Mouse (Mus musculus) brain, embryonic 14.5 days (tissue): ENCODE results near the gene Hrct1. TPM values are rescaled to one million over a fixed set of nuclear protein-coding genes. Genes with fewer than 3 reads are reported as not detected.

ENCODE experiments used
- DNase-seq: peaks from one replicate; pipeline ENCODE4 v3.0.0-alpha.2; 2011; ENCODE audit warnings: low read depth
- CTCF ChIP-seq: fragments of 200-500 bp; IDR thresholded peaks from 2 replicates; pipeline ENCODE4 v1.5.1; 2012; ENCODE audit warnings: inconsistent platforms, mild to moderate bottlenecking, moderate library complexity, borderline replicate concordance; ENCODE audit not compliant: insufficient read depth, insufficient read length; ENCODE audit errors: extremely low read depth
- POLR2A ChIP-seq: fragments of 200-500 bp; IDR thresholded peaks from 2 replicates; pipeline ENCODE4 v1.6.1; 2012; ENCODE audit warnings: mild to moderate bottlenecking, inconsistent platforms, borderline replicate concordance; ENCODE audit not compliant: poor library complexity, insufficient read depth, insufficient read length, severe bottlenecking; ENCODE audit errors: extremely low read depth
- polyA plus RNA-seq: library from polyadenylated mRNA; depleted of rRNA; stranded (reverse); fragments of >200 nt; gene quantifications from 2 replicates; pipeline ENCODE4 v1.2.3, GENCODE M21; 2012

Hrct1 gene
- polyA plus RNA-seq, 1 experiment = 0.38 TPM

DNA sequence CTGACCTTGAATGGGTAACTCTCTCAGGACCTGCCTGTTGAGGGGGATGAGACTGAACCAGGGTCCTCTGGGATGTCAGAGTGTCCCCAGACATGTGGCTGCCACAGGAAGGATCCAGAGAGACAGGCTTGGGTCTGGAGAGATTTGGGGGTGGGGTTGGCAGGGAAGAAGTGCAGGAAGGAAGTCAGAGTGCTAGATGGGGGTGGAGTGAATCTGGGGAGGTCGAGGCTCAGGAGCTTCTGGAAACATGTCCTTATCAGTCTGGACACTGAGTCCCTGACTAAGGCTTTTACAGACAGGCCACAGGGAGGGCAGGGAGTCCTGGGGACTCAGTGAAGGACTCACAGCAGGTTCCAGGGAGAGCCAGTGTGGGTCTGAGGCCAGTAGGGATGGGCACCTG lies 5.2 kb downstream of the Hrct1 start:
- no peak for DNase-seq
- TF ChIP-seq POLR2A = no peak
- TF ChIP-seq CTCF = no peak

GRCm38 (mm10) chr4:43733186-43733585 lies 6.2 kb downstream of the Hrct1 start:
- TF ChIP-seq CTCF = no peak
- TF ChIP-seq POLR2A = no peak
- no peak for DNase-seq

DNA sequence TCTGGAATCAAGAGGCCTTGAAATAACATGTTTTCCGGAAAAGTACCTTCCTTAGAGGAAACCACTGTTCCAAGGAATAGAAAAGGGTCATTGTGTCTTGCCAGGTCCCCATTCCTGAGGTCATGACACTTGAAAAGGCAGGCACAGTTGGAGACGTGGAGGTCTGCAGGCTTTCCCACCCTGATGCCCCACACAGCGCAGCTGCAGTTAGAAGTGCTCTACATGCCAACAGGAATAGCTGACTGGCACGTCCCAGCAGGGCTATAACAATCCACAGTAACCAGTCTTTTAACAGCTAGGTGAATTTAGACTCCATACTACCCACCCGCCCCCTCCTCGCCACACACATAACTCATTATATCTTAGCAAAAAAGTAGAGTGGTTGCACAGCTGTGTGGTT lies 10.2 kb downstream of the Hrct1 start:
- TF ChIP-seq CTCF (no peak), POLR2A (no peak)

GRCm38 (mm10) chr4:43738989-43739674 lies 12.1 kb downstream of the Hrct1 start:
- TF ChIP-seq CTCF (no peak), POLR2A (no peak)
- no peak for DNase-seq

More for the DNA sequence above, 10.2 kb downstream of the Hrct1 start:
- DNase-seq = no peak

GRCm38 (mm10) chr4:43741526-43741925 lies 14.5 kb downstream of the Hrct1 start:
- no peak for DNase-seq
- TF ChIP-seq CTCF (no peak), POLR2A (no peak)

- no peak for DNase-seq
- TF ChIP-seq CTCF = no peak
- TF ChIP-seq POLR2A = no peak
Observed at GRCm38 (mm10) chr4:43742637-43743036, 15.6 kb downstream of the Hrct1 start.

- DNase-seq = no peak
- TF ChIP-seq CTCF (peak; percentile 23; the same call in 1 of the 2 replicates), POLR2A (no peak)
Observed at GRCm38 (mm10) chr4:43743099-43743498, 16.1 kb downstream of the Hrct1 start.

DNA sequence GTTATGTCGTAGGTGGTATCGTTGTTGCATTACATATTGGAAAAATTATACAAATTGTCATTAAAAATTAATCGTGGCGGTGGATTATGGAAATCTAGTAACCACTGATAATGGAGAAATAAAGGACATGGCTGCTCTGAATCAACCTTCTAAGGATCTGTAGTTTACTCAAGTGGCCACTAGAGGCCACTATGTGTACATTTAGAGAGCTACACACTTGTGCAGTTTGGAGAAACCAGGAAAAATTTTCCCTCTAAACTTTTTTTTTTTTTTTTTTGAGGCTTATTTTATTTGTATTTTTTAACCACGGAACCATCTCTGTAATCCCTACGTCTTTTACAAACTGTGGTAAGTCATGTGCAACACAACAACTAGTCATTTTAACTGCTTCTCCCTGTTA lies 18.2 kb downstream of the Hrct1 start:
- TF ChIP-seq POLR2A (no peak), CTCF (peak; percentile 49)
- peak; percentile 65 for DNase-seq

- no peak for TF ChIP-seq POLR2A
- no peak for TF ChIP-seq CTCF
- no peak for DNase-seq
Observed at GRCm38 (mm10) chr4:43757213-43757612, 30.2 kb downstream of the Hrct1 start.

DNA sequence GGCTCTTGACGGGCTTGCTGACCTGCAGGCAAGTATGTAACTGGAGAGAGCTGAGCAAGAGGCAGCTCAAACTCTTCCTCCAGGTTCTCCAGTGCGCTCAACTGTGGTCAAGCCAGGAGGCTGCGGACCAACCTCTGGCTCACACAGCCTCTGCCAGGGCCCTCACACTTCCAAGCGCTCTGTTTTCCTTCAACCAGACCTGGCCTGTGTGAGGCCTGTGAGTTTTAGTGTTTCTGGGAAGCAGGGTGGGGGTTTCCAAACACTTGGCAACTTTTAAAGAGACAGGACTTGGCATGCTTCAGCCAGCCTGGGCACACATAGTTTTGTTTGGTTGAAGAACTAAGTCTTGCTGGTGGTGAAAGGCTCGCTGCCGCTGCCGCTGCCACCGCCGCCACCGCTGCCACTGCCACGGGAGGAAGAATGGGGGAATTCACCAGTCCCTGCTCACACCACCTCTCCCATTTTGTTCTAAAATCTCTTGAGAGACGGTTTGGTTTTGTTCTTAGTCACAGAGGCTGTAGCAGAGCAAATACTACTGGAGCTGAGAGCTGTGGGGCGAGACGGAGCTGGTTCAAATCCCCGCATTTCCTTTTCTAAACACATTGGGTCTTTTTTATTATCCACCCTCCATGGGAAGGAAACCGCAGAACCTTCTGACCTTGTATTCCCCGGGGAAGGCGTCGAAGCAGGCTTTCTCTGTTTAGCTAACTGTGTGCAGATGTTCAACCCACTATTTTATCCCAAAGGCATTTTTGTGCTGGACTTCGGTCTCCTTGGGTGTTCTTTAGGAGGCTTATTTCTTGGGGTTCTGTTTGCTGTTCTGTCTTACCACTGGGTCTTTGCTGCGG lies 32.8 kb downstream of the Hrct1 start:
- DNase-seq = peak; percentile 60
- TF ChIP-seq POLR2A (no peak), CTCF (no peak)

DNA sequence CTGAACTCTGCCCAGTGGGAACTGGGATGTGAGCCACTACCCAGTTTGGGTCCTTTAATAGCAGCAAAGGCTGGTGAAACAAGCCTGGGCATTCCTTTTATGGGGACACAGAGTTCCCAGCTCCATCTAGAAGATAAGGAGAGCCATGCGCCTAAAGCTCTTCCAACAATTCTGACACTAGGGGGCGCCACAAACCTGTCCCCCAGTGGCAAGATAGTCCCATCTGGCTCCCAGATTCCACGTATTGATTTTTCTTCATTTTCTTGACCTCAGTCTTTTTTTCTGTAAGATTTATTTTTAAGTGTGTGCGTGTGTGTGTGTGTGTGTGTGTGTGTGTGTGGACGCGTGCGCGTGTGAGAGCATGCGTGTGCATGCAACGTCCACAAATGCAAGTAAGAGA lies 33.5 kb downstream of the Hrct1 start:
- TF ChIP-seq CTCF (peak; percentile 49; the same call in 1 of the 2 replicates), POLR2A (no peak)
- DNase-seq = peak; percentile 17
